Mouse (Mus musculus) effector memory CD4-positive, alpha-beta T cell, adult 7 months (primary cell): ENCODE data around the gene Cmss1. TPM values are rescaled to one million over a fixed set of nuclear protein-coding genes. Genes with fewer than 3 reads are reported as not detected.

Source experiments
- polyA plus RNA-seq: library from polyadenylated mRNA; unstranded; fragments of 100-300 nt; shearing (Covaris generic); gene quantifications from one replicate; pipeline ENCODE4 v1.2.1, GENCODE M21; 2017

Cmss1 gene
- 21.3 TPM for polyA plus RNA-seq

GRCm38 (mm10) chr16:57606444-57607227 is at the start of gene Cmss1:
Cmss1 (minus strand) TSS chr16:57606864.

GRCm38 (mm10) chr16:57352751-57353150 is 253.9 kb downstream of the Cmss1 start, which contains the start of gene Filip1l:
Filip1l (plus strand) TSS chr16:57353093.

GRCm38 (mm10) chr16:57292765-57293164 is 313.9 kb downstream of the Cmss1 start, which contains the start of gene Tmem30c:
Tmem30c (minus strand) TSS chr16:57292865.

Other genes starting within 250 kb of the Cmss1 start
- 0.49 TPM for gene Col8a1, start 147.9 kb upstream of the Cmss1 start, polyA plus RNA-seq